Mouse (Mus musculus) thymus, postnatal 0 days (tissue): Measurements from ENCODE around the gene Enah. TPM values are rescaled to one million over a fixed set of nuclear protein-coding genes. Genes with fewer than 3 reads are reported as not detected.

ENCODE experiments used
- DNase-seq: peaks from one replicate; pipeline ENCODE4 v3.0.0-alpha.2; 2015; ENCODE audit warnings: low spot score
- polyA plus RNA-seq: library from polyadenylated mRNA; unstranded; fragments of >200 nt; fragmentation: Nextera tagmentation; extraction: Ambion mirVana; gene quantifications from 2 replicates; pipeline ENCODE4 v1.2.1, GENCODE M21; 2015

Enah gene
- polyA plus RNA-seq, 1 experiment from 2014 or later: 4.8 TPM

DNA sequence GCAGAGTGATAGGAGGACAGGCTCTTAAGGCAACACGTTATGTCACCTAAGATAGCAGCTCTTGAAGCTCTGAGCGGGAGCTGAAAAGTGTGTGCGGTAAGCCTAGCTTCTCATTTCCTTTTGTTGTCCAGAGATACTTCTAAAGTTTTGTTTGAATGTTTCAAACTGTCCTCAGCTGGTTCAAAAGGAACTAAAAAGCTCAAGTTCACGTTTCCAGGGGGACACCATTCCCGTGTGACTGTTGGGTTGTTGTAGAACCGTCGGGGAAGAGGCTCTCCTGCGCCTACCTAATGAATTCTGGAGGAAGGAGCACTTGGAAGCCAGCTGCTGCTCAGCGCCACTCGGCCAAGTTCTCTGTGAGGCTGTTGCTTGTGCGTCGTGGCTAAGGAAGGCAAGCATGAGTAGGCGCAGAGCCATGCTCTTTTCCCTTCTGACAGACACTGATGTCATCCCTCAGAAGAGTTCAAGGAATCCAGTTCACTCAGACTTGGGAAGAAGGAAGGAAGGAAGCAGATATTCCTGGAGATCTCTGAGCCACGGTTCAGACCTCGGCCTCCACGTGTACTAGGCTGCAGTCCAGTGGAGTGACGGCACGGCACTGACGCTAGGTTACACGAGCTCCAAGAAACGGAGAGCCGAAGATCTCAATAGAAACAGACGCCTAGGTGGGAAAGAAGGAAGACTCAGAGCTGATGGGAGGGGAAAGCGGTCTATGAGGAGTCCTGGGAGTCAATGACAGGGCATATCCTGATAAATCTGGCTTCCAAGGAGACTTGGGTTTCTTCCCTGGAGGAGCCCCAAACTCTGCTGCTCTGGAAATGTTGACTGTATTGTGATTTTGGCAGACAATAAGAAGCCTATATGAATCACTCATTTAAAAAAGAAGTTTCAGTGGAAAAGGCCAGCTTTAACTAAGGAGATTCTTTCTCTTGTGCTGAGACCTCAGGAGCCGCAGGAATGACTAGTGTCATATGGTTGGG is 8.7 kb upstream of the Enah start:
- no peak for DNase-seq

DNA sequence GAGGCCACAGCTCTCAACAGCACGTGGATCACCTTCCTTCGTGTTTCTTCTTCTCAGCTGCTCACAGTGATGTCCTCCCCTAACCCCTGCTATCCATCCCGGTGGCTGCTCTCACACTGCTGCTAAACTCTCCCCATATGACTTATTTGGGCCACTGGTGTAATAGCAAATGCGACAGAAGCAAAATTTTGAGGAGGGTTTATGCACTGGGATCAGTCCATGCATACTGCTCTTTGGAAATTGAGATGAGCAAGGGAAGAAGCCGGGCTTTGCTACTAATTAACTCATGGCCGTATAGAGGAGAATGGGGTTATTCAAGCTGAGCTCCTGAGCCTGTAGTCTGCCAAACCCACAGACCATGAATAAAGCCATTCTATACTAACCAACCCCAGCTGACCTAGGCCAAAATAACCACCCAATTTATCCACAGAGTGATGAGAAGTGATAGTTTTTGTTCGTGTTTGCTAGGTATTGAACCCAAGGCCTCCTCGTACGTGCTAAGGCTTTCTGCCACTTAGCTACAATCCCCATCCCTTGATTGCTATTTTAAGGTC is 7.7 kb upstream of the Enah start:
- DNase-seq: no peak

DNA sequence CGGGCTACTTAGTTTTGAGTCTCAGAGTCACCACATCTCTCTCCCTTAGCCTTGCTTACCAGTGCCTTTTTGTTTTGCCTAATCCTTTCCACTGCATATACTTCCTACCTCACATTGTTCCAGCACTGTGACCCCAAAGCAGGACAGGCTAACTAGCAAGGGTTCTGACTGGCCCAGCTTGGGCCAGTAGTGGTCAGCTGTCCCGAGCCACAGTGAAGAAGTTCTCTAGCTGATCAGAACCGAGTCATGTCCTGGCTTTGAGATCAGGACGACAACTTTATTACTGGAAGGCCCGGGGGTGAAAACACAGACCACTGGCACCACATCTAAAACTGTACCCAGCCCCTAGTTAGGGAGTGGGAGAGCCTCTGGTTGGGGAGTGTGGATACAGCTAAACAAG is 7.0 kb upstream of the Enah start:
- DNase-seq: no peak

DNA sequence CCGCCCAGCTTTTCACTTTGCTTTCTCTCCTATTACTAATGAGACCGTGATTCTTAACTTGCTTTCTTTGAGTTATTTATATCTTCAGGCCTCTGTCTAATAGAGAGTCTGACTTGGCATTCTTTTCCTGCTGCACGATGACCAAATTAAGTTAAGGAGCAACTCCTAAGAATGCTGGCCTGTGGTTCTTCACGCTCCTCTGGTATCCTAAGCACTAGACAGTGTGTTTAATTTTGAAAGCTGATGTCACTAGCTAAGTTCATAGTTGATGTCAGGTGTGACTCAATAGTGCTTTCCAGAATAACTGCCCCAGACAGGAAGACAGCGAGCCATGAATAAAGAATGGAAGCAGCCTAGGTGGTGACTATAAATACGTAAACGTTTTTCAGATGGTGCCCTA is 6.3 kb upstream of the Enah start:
- DNase-seq: no peak

DNA sequence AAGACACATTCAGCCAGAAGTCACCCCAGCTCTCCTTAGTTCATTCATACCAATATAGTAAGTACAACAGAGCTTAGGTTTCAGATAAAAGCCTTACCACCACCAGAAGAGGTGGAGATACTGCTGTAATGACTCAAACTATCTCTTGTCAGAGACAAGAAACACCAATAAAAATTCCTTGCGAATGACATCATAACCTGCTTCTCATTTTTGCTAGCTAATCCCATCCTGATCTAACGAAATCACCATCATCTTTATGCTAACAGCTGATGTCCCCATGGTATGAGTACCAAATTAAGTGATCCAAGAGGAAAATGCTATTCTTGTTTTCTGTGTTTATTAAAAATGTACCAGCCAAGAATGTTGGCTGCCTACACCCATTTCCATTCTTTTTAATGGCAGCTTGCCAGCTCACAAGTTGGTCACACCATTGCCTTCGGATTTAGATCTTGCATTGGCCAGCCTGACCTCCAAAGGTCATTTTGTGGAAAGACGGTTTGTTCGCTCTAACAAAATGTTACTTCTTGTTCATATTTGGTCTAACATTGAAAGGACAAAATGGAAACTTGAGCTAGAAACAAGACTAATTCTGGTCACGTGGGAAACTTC is 2.0 kb upstream of the Enah start:
- DNase-seq: no peak

DNA sequence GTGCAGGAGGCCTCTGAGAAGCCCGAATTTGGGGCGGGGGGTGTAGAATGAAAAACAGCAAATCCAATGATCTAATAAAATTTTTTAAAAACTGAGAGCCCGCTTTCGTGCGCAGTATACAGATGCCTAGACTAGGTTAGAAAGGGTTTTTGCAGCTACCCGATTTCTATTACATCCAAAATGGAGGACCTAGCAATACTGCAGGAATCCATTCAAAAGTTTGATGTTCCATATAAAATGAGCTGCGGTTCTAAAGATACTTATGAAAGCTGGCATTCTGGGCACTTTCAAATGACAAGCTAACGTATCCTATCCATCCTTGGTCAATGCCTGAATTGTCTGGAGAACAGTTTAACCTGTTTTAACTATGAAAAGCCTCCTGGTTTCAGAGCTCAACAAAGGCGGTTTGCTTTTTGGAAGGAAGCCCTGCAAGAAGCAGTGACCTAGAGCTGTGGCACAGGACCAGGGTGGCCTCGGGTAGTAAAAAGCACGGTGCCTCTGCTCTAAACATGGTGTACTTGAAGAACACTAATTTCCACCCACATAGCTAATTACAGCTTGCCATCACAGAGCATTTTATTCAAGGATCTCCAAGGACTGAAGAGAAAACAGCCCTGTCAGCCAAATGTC is 1.2 kb upstream of the Enah start:
- DNase-seq: no peak

DNA sequence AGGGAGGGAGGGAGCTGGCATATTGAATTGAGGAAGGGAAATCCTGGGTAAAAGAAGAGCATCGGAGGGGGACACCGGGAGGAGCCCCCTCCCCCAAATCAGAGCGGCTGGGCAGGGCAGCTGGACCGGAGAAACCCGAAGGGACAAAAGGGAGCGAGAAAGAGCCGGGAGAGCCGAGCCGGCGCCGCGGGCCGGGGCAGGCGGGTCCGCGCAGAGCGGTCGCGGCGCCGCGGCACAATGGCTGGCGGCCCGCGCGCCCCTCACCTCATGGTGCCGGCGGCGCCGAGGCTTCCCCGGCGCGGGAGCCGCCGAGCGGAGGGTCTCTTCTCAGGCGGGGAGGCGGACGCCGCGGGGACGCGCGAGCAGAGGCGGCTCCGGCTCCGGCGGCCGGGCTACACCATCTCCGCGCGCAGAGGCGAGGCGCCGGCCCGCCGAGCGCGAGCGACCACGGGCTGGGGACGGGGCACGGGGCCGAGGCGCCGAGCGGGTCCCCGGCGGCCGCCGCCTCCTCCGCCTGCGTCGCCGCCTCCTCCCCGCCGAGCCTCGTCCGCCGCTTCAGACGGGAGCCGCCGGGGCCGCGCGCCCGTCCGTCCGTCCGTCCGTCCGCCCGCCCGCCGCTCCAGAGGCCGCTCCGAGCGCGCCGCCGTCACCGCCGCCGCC is 394 bp downstream of the Enah start:
- peak; percentile 24 for DNase-seq

DNA sequence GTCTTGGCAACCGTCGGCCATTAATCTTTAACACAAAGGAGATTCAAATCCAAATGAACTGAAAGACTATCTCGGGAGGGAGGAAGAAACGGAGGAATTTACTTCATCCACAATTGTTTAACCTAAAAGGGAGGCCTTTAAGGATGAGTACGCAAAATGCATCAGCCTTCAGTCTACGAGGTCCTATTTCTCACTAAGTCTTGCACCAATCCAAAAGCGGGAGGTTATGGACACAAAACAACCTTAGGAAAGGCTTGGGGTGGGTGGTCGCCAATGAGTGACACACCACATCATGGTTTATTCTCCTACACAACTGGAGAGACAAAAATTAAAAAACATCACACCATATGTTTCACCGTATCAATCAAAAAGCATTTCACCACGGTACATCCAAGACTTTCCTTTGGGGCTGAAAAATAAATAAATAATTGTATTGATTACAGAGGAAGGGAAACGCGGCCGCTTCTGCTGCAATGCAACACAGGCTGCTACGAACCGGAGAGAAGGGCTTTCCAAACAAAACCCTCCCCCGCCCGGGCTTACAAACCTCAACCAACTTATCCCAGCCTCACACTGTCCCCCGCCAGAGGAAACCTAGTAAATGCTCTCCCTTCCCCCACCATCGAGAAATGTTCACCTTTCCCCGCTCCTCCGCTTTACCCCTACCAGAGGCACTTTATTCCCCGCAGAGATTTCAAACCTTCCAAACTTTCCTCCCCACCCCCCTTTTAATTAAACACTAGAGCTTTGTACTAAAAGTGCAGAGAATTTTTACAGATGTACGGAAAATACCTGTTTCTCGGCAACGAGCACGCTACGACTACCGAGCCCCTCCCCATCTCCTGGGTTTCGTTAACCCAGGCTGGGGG is 1.2 kb downstream of the Enah start:
- peak; percentile 5 for DNase-seq

DNA sequence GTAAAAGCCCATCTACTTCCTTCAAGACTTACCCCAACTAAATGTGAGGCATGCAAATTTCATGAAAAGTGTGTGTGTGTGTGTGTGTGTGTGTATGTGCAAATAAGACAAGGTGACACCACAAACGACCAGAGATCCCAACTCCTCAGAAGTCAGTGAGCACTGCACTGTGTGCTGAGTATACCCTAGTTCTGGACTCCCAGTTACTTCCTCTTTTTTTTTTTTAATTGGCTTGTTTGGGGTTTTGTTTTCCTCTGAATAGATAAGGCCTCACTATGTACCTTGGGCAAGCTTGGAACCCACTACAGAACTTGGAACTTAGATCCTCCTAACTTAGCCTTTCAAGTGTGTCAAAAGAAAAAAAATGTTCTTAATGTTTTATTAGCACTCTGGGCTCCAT is 14.0 kb downstream of the Enah start:
- no peak for DNase-seq

DNA sequence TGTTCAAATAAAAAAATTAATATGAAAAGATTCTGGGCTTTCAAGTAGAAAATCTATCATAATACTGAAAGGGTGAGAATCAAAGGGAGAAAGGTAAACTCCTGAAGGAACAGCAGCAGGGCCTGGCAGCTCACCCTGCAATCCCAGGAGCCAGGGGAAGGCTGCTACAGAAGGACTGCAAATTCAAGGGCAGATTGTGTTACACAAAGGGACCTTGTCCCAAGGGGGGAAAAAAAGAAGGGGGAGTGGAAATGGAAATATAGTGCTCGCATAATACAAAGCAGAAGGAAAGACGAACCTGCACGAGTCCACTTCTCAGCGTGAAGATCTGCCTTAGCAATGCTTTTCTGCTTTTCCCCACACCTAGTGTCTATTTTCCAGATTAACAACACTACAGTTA is 21.1 kb downstream of the Enah start:
- DNase-seq: no peak

DNA sequence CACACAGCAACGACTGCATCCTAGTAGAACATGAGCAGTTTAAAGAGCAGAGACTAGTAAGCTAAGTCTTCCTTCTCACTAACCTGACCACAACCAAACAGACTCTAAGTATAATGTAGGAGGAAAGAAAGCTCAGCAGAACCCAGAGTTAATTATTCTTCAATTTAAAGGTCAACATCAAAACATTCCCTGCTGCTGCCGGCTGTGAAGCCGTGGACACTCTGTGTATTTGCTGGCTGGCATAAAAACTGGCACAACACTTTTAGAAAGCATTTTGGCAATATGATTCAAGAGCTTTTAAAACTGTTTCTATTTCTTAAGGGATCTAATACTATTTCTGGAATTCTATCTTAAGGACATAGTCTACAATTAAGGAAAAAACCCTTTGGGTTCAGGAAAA is 22.0 kb downstream of the Enah start:
- no peak for DNase-seq

DNA sequence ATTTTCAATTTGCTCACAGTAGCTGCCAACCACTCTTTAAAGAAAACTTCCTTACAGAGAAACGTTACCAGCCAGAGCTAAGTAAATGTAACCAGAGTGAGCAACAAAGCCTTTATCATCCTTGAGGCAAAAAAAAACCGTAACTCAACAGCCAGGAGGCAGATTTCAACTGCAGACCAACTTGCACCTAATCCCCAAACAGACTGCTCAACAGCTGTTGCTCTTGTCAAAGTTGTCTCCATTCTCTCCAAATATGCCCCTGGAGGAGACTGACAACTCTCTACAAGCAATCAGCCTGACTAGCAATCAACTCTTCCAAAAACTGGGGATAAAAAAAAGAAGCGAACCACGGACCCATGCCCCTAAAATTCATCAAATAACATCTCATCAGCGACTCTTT is 26.2 kb downstream of the Enah start:
- no peak for DNase-seq

DNA sequence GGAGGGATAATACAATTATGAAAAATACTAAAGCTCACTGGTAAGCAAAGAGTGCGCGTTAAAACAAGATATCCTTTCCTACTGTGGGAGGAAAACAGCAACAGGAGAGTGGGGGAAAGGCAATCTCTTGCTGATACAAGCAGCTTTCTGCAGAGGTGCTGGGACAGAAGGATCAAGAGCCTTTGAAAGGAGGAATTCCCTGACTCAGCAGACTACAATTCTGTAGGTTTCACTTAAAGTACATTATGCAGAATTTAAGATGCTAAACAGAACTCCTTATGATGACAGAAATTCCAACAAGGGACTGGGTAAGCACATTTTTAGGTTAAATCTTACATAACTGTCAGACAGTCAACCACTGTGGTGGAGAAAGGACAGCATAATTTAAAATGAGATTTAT is 31.4 kb downstream of the Enah start:
- no peak for DNase-seq

DNA sequence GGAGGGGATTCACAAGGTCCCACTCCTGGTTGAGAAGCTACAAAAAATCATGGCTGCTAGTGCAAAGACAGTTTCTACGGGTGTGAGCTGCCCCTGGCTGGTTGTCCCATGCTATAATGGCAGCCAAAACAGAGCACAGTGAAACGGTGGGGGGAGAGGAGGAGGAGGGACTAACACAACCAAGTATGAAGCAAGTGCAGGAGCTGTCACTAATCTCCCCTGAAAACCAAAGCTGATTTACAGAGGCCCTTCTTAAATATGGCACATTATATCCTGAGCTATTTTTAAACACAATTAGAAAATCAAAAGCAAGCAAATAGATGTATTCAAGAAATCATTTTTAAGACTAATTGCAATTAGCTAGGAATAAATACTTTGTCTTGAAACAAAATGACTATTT is 32.6 kb downstream of the Enah start:
- no peak for DNase-seq

DNA sequence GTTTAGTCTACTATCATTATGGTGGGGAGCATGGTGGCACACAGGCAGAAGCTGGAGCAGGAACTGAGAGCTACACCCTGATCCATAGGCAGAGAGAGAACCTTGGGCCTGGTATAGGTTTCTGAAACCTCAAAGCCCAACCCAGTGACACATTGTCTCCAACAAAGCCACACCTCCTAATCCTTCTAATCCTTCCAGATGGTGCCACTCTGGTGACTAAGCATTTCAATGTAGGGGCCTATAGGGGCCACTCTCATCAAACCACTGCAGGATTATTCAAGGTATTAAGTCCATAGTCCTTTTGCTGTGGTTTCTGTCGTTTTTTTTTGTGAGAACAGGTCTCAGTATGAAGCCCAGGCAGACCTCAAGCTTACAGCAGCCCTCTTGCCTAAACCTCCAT is 33.9 kb downstream of the Enah start:
- DNase-seq: no peak

DNA sequence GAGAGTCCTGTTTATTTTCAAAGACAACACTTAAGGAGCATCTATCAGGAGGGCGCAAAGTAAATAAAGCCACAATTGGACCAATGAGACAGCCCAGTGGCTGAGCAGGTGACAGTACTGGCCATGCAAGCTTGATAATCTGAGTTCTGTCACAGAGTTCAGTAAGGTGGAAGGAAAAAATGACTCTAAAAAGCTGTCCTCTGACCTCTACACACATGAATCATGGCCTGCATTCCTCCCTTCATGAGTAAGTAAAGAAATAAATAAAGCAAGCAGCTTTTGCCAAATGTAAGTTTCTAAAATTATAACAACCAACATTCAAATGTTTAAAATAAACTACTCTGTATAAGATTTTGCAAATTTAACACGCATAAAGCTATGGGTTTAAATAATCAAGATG is 35.0 kb downstream of the Enah start:
- no peak for DNase-seq

DNA sequence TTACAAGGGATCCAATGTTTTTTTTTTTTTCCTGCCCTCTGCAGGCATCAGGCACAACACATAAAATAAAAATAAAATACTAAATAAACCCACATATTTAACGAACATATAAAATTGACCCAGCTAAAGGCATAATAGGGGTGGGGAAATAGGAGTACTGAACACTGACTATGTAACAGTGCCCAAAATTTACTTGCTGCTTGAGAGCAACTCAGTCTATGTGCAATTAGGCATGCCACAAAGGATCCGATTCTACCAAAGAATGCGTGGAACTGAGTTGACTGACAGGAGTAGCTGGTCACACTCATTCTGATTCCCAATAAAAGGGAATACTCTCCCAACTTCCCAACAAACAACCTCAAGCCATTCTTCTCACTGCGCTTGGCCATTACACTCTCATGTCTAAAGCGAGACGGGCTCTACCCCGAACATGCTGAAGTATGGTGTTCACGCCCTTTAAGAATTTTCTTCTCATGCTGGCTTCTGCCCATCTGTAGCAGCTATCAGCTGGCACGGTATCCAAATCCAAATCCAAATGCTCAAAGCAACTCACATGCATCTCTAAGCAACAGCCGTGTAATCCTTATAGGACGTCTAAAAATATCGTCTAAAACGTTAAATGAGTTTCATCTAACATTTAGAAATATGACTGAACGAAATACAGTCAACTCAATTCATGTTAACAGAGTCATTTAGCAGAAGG is 39.6 kb downstream of the Enah start:
- no peak for DNase-seq

DNA sequence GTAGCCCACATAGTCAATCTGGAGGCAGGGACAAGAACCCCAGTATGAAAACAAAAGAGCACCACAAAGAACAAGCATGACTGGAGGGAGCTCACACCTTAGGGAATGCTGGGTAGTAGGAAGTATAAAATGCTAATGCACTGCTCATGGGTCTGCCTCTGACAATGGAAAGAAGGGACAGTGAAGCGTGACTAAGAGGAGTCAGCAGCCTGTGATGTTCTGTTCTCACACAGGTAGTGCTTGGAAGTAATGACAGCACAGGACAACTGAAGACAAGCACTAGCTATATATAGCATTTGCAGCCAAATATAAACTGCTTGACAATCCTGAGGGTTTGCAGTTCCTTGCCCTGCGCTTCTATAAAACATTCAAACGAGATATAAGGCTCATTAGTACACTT is 44.3 kb downstream of the Enah start:
- no peak for DNase-seq

DNA sequence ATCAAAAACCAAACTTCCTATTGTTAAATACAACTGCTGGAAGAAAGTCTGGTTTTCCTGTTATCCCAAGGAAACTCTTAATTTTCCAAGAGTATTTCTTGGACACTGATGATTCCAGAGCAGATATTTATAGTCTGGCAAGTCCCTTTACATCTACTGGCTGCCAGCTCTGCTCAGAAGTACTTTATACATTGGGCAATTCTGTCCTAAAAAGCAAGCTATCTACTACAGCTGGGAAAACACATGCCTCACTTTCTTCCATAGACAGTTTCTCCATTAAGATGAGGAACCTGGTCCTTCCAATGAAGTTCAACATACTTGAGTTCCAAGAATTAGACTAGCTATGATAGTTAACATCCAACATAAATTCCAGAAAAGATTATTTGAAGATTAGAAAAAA is 44.9 kb downstream of the Enah start:
- DNase-seq: no peak

DNA sequence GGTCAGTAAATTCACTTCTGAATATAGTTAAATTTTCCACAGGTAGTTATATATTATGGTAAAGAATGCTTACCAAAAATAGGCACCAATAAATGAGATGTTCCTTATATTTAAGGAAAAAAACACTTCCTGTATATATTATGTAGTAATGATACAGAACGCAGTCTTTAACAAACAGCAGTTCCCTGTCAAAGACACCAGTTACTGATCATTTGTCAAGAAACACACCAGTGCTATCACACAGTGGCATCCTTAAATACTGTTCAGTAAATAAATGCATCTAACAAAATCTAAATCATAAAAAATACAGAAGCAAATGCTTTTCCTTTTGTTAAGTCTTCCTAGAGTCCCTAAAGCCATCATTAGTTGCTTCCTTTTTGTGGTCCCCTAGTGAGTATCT is 54.5 kb downstream of the Enah start:
- DNase-seq: no peak
